Mouse (Mus musculus): ENCODE measurements around the gene Cox11.

The Cox11 gene

GRCm38 (mm10) chr11:90637440-90638311, at the start of gene Cox11, which contains the start of gene Stxbp4:
Gene Cox11 (plus strand): TSS chr11:90638173.
Gene Stxbp4 (minus strand): TSS chr11:90638084.
- in situ Hi-C loops (cut with MboI, MseI): no loop called here

- in situ Hi-C loops (cut with MboI, MseI): no loop called here
Observed at GRCm38 (mm10) chr11:90590996-90591395, 47.0 kb upstream of the Cox11 start.

GRCm38 (mm10) chr11:90595826-90596225, 42.1 kb upstream of the Cox11 start:
- in situ Hi-C loops (cut with MboI, MseI): no loop called here

- in situ Hi-C loops (cut with MboI, MseI): no loop called here
Observed at GRCm38 (mm10) chr11:90603066-90603465, 34.9 kb upstream of the Cox11 start.

- in situ Hi-C loops (cut with MboI, MseI): loop anchor here (10.0 kb wide), 1 partner anchor 437 kb away; no protein-coding TSS in a partner anchor
Observed at GRCm38 (mm10) chr11:90612118-90612517, 25.9 kb upstream of the Cox11 start.

- in situ Hi-C loops (cut with MboI, MseI): loop anchor here (10.0 kb wide), 1 partner anchor 440 kb away; no protein-coding TSS in a partner anchor
Observed at GRCm38 (mm10) chr11:90614743-90615142, 23.2 kb upstream of the Cox11 start.

- in situ Hi-C loops (cut with MboI, MseI): loop anchor here (10.0 kb wide), 1 partner anchor 442 kb away; no protein-coding TSS in a partner anchor
Observed at GRCm38 (mm10) chr11:90616431-90616830, 21.5 kb upstream of the Cox11 start.

- in situ Hi-C loops (cut with MboI, MseI): loop anchor here (5.0 to 10.0 kb wide), 2 partner anchors 315 to 617 kb away; partner anchors contain the start of gene Pctp
Observed at GRCm38 (mm10) chr11:90622044-90622443, 15.9 kb upstream of the Cox11 start.

- in situ Hi-C loops (cut with MboI, MseI): loop anchor here (5.0 to 10.0 kb wide), 2 partner anchors 315 to 618 kb away; partner anchors contain the start of gene Pctp
Observed at GRCm38 (mm10) chr11:90622500-90622899, 15.5 kb upstream of the Cox11 start.

GRCm38 (mm10) chr11:90623477-90623876, 14.5 kb upstream of the Cox11 start:
- in situ Hi-C loops (cut with MboI, MseI): loop anchor here (5.0 to 10.0 kb wide), 2 partner anchors 316 to 619 kb away; partner anchors contain the start of gene Pctp

- in situ Hi-C loops (cut with MboI, MseI): loop anchor here (10.0 kb wide), 1 partner anchor 620 kb away; the partner anchor contains the start of gene Pctp
Observed at GRCm38 (mm10) chr11:90625174-90625573, 12.8 kb upstream of the Cox11 start.

- in situ Hi-C loops (cut with MboI, MseI): loop anchor here (10.0 kb wide), 1 partner anchor 623 kb away; the partner anchor contains the start of gene Pctp
Observed at GRCm38 (mm10) chr11:90627751-90628150, 10.2 kb upstream of the Cox11 start.

GRCm38 (mm10) chr11:90632480-90632879, 5.5 kb upstream of the Cox11 start:
- in situ Hi-C loops (cut with MboI, MseI): no loop called here

- in situ Hi-C loops (cut with MboI, MseI): no loop called here
Observed at GRCm38 (mm10) chr11:90634661-90635060, 3.3 kb upstream of the Cox11 start.

- in situ Hi-C loops (cut with MboI, MseI): no loop called here
Observed at GRCm38 (mm10) chr11:90638312-90638830, 398 bp downstream of the Cox11 start.

- in situ Hi-C loops (cut with MboI, MseI): no loop called here
Observed at GRCm38 (mm10) chr11:90649777-90650176, 11.8 kb downstream of the Cox11 start.

GRCm38 (mm10) chr11:90650231-90650885, 12.4 kb downstream of the Cox11 start:
- in situ Hi-C loops (cut with MboI, MseI): no loop called here

GRCm38 (mm10) chr11:90652603-90653002, 14.6 kb downstream of the Cox11 start:
- in situ Hi-C loops (cut with MboI, MseI): no loop called here

- in situ Hi-C loops (cut with MboI, MseI): no loop called here
Observed at GRCm38 (mm10) chr11:90657527-90657926, 19.6 kb downstream of the Cox11 start.

GRCm38 (mm10) chr11:90660662-90661061, 22.7 kb downstream of the Cox11 start:
- in situ Hi-C loops (cut with MboI, MseI): no loop called here

GRCm38 (mm10) chr11:90663052-90663451, 25.1 kb downstream of the Cox11 start:
- in situ Hi-C loops (cut with MboI, MseI): no loop called here
